Mouse (Mus musculus) lung, embryonic 14.5 days (tissue): Measurements from ENCODE around the gene Thbs3. TPM values are rescaled to one million over a fixed set of nuclear protein-coding genes. Genes with fewer than 3 reads are reported as not detected.

Experiments
- ATAC-seq: fragments of 200-750 bp; cut with Nextera tagmentation; 2 replicates; pipeline ENCODE4 v1.8.0; 2017; ENCODE audit warnings: mild to moderate bottlenecking, moderate TSS enrichment, moderate library complexity; ENCODE audit not compliant: insufficient read depth
- DNase-seq: peaks from one replicate; pipeline ENCODE4 v3.0.0-alpha.2; 2015
- H3K27ac ChIP-seq: fragments of 300-500 bp; sonication (generic); 2 replicates; pipeline ENCODE4 v1.5.1; 2014; ENCODE audit warnings: low read depth, mild to moderate bottlenecking, moderate library complexity
- H3K27me3 ChIP-seq: fragments of 300-500 bp; sonication (generic); 2 replicates; pipeline ENCODE4 v1.6.1; 2014; ENCODE audit warnings: low read length, control low read depth; ENCODE audit not compliant: insufficient read depth
- H3K36me3 ChIP-seq: fragments of 300-500 bp; sonication (generic); 2 replicates; pipeline ENCODE4 v1.6.1; 2014; ENCODE audit warnings: control low read depth; ENCODE audit not compliant: insufficient read depth
- H3K4me1 ChIP-seq: fragments of 300-500 bp; sonication (generic); 2 replicates; pipeline ENCODE4 v1.6.1; 2014; ENCODE audit warnings: antibody characterized with exemption, control low read depth; ENCODE audit not compliant: insufficient read depth
- H3K4me2 ChIP-seq: fragments of 300-500 bp; sonication (generic); 2 replicates; pipeline ENCODE4 v1.6.1; 2014; ENCODE audit warnings: mild to moderate bottlenecking
- H3K4me3 ChIP-seq: fragments of 300-500 bp; sonication (generic); 2 replicates; pipeline ENCODE4 v1.5.1; 2014; ENCODE audit warnings: low read depth, low read length
- H3K9ac ChIP-seq: fragments of 300-500 bp; sonication (generic); 2 replicates; pipeline ENCODE4 v1.6.1; 2014
- H3K9me3 ChIP-seq: fragments of 300-500 bp; sonication (generic); 2 replicates; pipeline ENCODE4 v1.6.1; 2016; ENCODE audit warnings: low read depth, low read length, control low read depth
- CTCF ChIP-seq: IDR thresholded peaks from 2 replicates; pipeline ENCODE4 v1.5.1; 2016; ENCODE audit warnings: antibody characterized with exemption, low read depth
- WGBS: fragments of 180-500 bp; shearing (Covaris S2); extraction: QIAGEN DNeasy Blood & Tissue Kit; methylation state at CpG from one replicate; pipeline ENCODE4 v1.1.7; 2014; 5-methylcytosine and 5-hydroxymethylcytosine counted together
- microRNA counts: library from miRNA; unstranded; fragments of <30 nt; microRNA quantifications from one replicate; lab custom pipeline; 2016
- microRNA-seq: library from miRNA; unstranded; fragments of <30 nt; microRNA quantifications from one replicate; pipeline ENCODE4, GENCODE M21; 2016; ENCODE audit warnings: borderline number of aligned reads
- polyA plus RNA-seq: library from polyadenylated mRNA; unstranded; fragments of >200 nt; fragmentation: Nextera tagmentation; extraction: Ambion mirVana; gene quantifications from 2 replicates; pipeline ENCODE4 v1.2.1, GENCODE M21; 2014

The Thbs3 gene
- polyA plus RNA-seq, 1 experiment from 2014 or later, result 39.9 TPM

- TF ChIP-seq CTCF, result no peak
- H3K27ac ChIP-seq, result peak overlapping the region; percentile 69
- WGBS, result under 1% methylated on average over 20 of the region's 20 CpGs
- H3K9me3 ChIP-seq, result no peaks in the 10 kb centered on the region
- peak overlapping the region; percentile 89 for H3K9ac ChIP-seq
- peaks cover 13% of the 10 kb centered on the region for H3K4me1 ChIP-seq
- ATAC-seq (peak; percentile 89), DNase-seq (peak; percentile 94)
- peak overlapping the region; percentile 75 for H3K4me3 ChIP-seq
- no peaks in the 10 kb centered on the region for H3K27me3 ChIP-seq
- peaks cover 17% of the 10 kb centered on the region for H3K36me3 ChIP-seq
- H3K4me2 ChIP-seq, result peak overlapping the region; percentile 87
Measured at GRCm38 (mm10) chr3:89266439-89266893, 51.5 kb downstream of the Thbs3 start.

GRCm38 (mm10) chr3:89268916-89269315, 53.9 kb downstream of the Thbs3 start:
- DNase-seq (no peak), ATAC-seq (no peak)
- Histone ChIP-seq H3K27ac (peak overlapping the region; percentile 19; the same call in 1 of the 2 replicates), H3K36me3 (peaks cover 28% of the 10 kb centered on the region), H3K4me1 (peaks cover 13% of the 10 kb centered on the region), H3K9ac (no peak overlapping the region), H3K9me3 (no peaks in the 10 kb centered on the region), H3K4me2 (peak overlapping the region; percentile 77), H3K27me3 (no peaks in the 10 kb centered on the region), H3K4me3 (no peak overlapping the region; the same call in 1 of the 2 replicates)
- WGBS, result 60% methylated on average over 8 of the region's 8 CpGs
- TF ChIP-seq CTCF, result no peak

GRCm38 (mm10) chr3:89270051-89270755, 55.2 kb downstream of the Thbs3 start, which contains the start of gene Slc50a1:
Gene Slc50a1, minus strand, starts transcription at chr3:89270570.
- Histone ChIP-seq H3K4me3 (peak within 1 kb of the TSS; percentile 55), H3K9me3 (no peaks in the 10 kb centered on the region), H3K27me3 (no peaks in the 10 kb centered on the region), H3K4me1 (peaks cover 13% of the 10 kb centered on the region), H3K36me3 (peaks cover 32% of the 10 kb centered on the region), H3K27ac (peak within 1 kb of the TSS; percentile 89), H3K4me2 (peak within 1 kb of the TSS; percentile 77), H3K9ac (peak within 1 kb of the TSS; percentile 69)
- 2% methylated on average over 39 of the region's 39 CpGs for WGBS
- DNase-seq (peak; percentile 87), ATAC-seq (peak; percentile 45)
- peak; percentile 53 for TF ChIP-seq CTCF

- H3K27ac ChIP-seq, result peak overlapping the region; percentile 89
- peak overlapping the region; percentile 69 for H3K9ac ChIP-seq
- H3K9me3 ChIP-seq, result no peaks in the 10 kb centered on the region
- DNase-seq (peak; percentile 21), ATAC-seq (no peak)
- no peak for TF ChIP-seq CTCF
- peak overlapping the region; percentile 77 for H3K4me2 ChIP-seq
- peaks cover 13% of the 10 kb centered on the region for H3K4me1 ChIP-seq
- peak overlapping the region; percentile 55 for H3K4me3 ChIP-seq
- no peaks in the 10 kb centered on the region for H3K27me3 ChIP-seq
- H3K36me3 ChIP-seq, result peaks cover 39% of the 10 kb centered on the region
- 61% methylated on average over 6 of the region's 6 CpGs for WGBS
Measured at GRCm38 (mm10) chr3:89270891-89271290, 55.9 kb downstream of the Thbs3 start.

- no peak overlapping the region for H3K4me3 ChIP-seq
- H3K9me3 ChIP-seq, result no peaks in the 10 kb centered on the region
- H3K4me1 ChIP-seq, result peaks cover 16% of the 10 kb centered on the region
- H3K9ac ChIP-seq, result no peak overlapping the region
- no peak overlapping the region for H3K27ac ChIP-seq
- DNase-seq (peak; percentile 58), ATAC-seq (no peak)
- H3K36me3 ChIP-seq, result peaks cover 43% of the 10 kb centered on the region
- no peak overlapping the region for H3K4me2 ChIP-seq
- 61% methylated on average over 6 of the region's 6 CpGs for WGBS
- TF ChIP-seq CTCF, result no peak
- H3K27me3 ChIP-seq, result no peaks in the 10 kb centered on the region
Measured at GRCm38 (mm10) chr3:89271760-89272159, 56.8 kb downstream of the Thbs3 start.

GRCm38 (mm10) chr3:89276061-89276460, 61.1 kb downstream of the Thbs3 start:
- no peak for TF ChIP-seq CTCF
- no peaks in the 10 kb centered on the region for H3K9me3 ChIP-seq
- H3K36me3 ChIP-seq, result peaks cover 28% of the 10 kb centered on the region
- H3K9ac ChIP-seq, result no peak overlapping the region
- no peak overlapping the region for H3K27ac ChIP-seq
- peaks cover 11% of the 10 kb centered on the region for H3K27me3 ChIP-seq
- ATAC-seq (no peak), DNase-seq (no peak)
- H3K4me1 ChIP-seq, result peaks cover 11% of the 10 kb centered on the region; the same call in 1 of the 2 replicates
- H3K4me2 ChIP-seq, result no peak overlapping the region
- WGBS, result 88% methylated on average over 13 of the region's 13 CpGs
- H3K4me3 ChIP-seq, result no peak overlapping the region

MicroRNAs within 50 kb of the gene (microRNA counts, 519-probe panel; counts per million panel counts)
- microRNA mmu-miR-92b (lab: Ali Mortazavi, UCI), result 2,506 counts per million, percentile 44 among the panel's probes with 10 or more counts

Small RNAs within 50 kb of the gene (microRNA-seq; reads per million reads assigned to microRNA genes)
- 1,659 reads per million, percentile 77 among the genes with 10 or more reads in this experiment for gene Mir92b

Other genes with a start within 250 kb of the Thbs3 start
- 11.2 and 13.9 TPM in 2 replicates for gene Rusc1, start 121.9 kb upstream of the Thbs3 start, polyA plus RNA-seq
- not detected in 2 replicates for gene Gm43738, start 114.1 kb upstream of the Thbs3 start, polyA plus RNA-seq
- gene Fdps, start 113.2 kb upstream of the Thbs3 start, polyA plus RNA-seq, result 164 and 177 TPM in 2 replicates
- gene Pklr, start 79.0 kb upstream of the Thbs3 start, polyA plus RNA-seq, result 0.08 TPM in 1 of 2 replicates, not detected in the other
- 0.47 and 0.61 TPM in 2 replicates for gene Hcn3, start 55.0 kb upstream of the Thbs3 start, polyA plus RNA-seq
- 26.1 and 26.4 TPM in 2 replicates for gene Clk2, start 50.4 kb upstream of the Thbs3 start, polyA plus RNA-seq
- gene Scamp3, start 37.7 kb upstream of the Thbs3 start, polyA plus RNA-seq, result 90.2 and 98.9 TPM in 2 replicates
- gene Fam189b, start 32.0 kb upstream of the Thbs3 start, polyA plus RNA-seq, result 18.2 and 19.4 TPM in 2 replicates
- gene Gba, start 12.3 kb upstream of the Thbs3 start, polyA plus RNA-seq, result 34.4 and 35.5 TPM in 2 replicates
- 193 and 212 TPM in 2 replicates for gene Mtx1, start 11.9 kb downstream of the Thbs3 start, polyA plus RNA-seq
- gene Muc1, start 13.9 kb downstream of the Thbs3 start, polyA plus RNA-seq, result 43.0 and 50.4 TPM in 2 replicates
- gene Krtcap2, start 30.8 kb downstream of the Thbs3 start, polyA plus RNA-seq, result 293 and 312 TPM in 2 replicates
- gene Trim46, start 31.1 kb downstream of the Thbs3 start, polyA plus RNA-seq, result 5.7 and 6.3 TPM in 2 replicates
- gene Dpm3, start 44.2 kb downstream of the Thbs3 start, polyA plus RNA-seq, result 118 and 119 TPM in 2 replicates
- gene Slc50a1, start 55.4 kb downstream of the Thbs3 start, polyA plus RNA-seq, result 58.5 and 60.2 TPM in 2 replicates
- gene Efna1, start 66.0 kb downstream of the Thbs3 start, polyA plus RNA-seq, result 68.3 and 70.4 TPM in 2 replicates
- 4.7 and 5.8 TPM in 2 replicates for gene Efna3, start 107.8 kb downstream of the Thbs3 start, polyA plus RNA-seq
- gene Efna4, start 122.8 kb downstream of the Thbs3 start, polyA plus RNA-seq, result 24.6 and 27.0 TPM in 2 replicates
- gene Adam15, start 134.8 kb downstream of the Thbs3 start, polyA plus RNA-seq, result 32.7 and 36.7 TPM in 2 replicates
- gene Dcst2, start 146.8 kb downstream of the Thbs3 start, polyA plus RNA-seq, result 0.17 TPM in 1 of 2 replicates, not detected in the other
- gene Dcst1, start 150.1 kb downstream of the Thbs3 start, polyA plus RNA-seq, result 0.11 TPM in 1 of 2 replicates, not detected in the other
- gene Zbtb7b, start 179.6 kb downstream of the Thbs3 start, polyA plus RNA-seq, result 1.6 and 1.7 TPM in 2 replicates
- gene Lenep, start 187.6 kb downstream of the Thbs3 start, polyA plus RNA-seq, result 0.19 and 0.33 TPM in 2 replicates
- 18.1 and 18.2 TPM in 2 replicates for gene Flad1, start 196.7 kb downstream of the Thbs3 start, polyA plus RNA-seq
- gene Cks1b, start 203.2 kb downstream of the Thbs3 start, polyA plus RNA-seq, result 655 and 692 TPM in 2 replicates
- gene Shc1, start 203.3 kb downstream of the Thbs3 start, polyA plus RNA-seq, result 69.5 and 75.2 TPM in 2 replicates
- 54.0 and 56.8 TPM in 2 replicates for gene Pygo2, start 215.0 kb downstream of the Thbs3 start, polyA plus RNA-seq
- gene Pbxip1, start 221.5 kb downstream of the Thbs3 start, polyA plus RNA-seq, result 13.6 and 14.7 TPM in 2 replicates
- 46.2 and 48.0 TPM in 2 replicates for gene Pmvk, start 239.4 kb downstream of the Thbs3 start, polyA plus RNA-seq